Mouse (Mus musculus) hindbrain, embryonic 14.5 days (tissue): ENCODE results near the gene Rnft2. TPM values are rescaled to one million over a fixed set of nuclear protein-coding genes. Genes with fewer than 3 reads are reported as not detected.

ENCODE experiments used
- ATAC-seq: fragments of 200-750 bp; cut with Nextera tagmentation; 2 replicates; pipeline ENCODE4 v1.8.0; 2017; ENCODE audit warnings: moderate number of reproducible peaks, mild to moderate bottlenecking, moderate TSS enrichment, moderate library complexity; ENCODE audit not compliant: low FRiP score
- DNase-seq: peaks from one replicate; pipeline ENCODE4 v3.0.0-alpha.2; 2015; ENCODE audit warnings: low spot score
- H3K27ac ChIP-seq: fragments of 300-500 bp; sonication (generic); 2 replicates; pipeline ENCODE4 v1.5.1; 2014; ENCODE audit warnings: mild to moderate bottlenecking, moderate library complexity
- H3K27me3 ChIP-seq: fragments of 300-500 bp; sonication (generic); 2 replicates; pipeline ENCODE4 v1.6.1; 2014; ENCODE audit warnings: mild to moderate bottlenecking, low read length, mixed read lengths; ENCODE audit not compliant: control insufficient read depth, insufficient read depth
- H3K36me3 ChIP-seq: fragments of 300-500 bp; sonication (generic); replicated peaks from 2 replicates; pipeline ENCODE4 v1.6.1; 2014; ENCODE audit not compliant: control insufficient read depth, insufficient read depth
- H3K4me1 ChIP-seq: fragments of 300-500 bp; sonication (generic); replicated peaks from 2 replicates; pipeline ENCODE4 v1.6.1; 2014; ENCODE audit warnings: antibody characterized with exemption, low read length, mixed read lengths; ENCODE audit not compliant: control insufficient read depth, insufficient read depth
- H3K4me2 ChIP-seq: fragments of 300-500 bp; sonication (generic); replicated peaks from 2 replicates; pipeline ENCODE4 v1.6.1; 2014; ENCODE audit warnings: mild to moderate bottlenecking, moderate library complexity
- H3K4me3 ChIP-seq: fragments of 300-500 bp; sonication (generic); replicated peaks from 2 replicates; pipeline ENCODE4 v1.5.1; 2014; ENCODE audit warnings: mild to moderate bottlenecking, low read length
- H3K9ac ChIP-seq: fragments of 300-500 bp; sonication (generic); 2 replicates; pipeline ENCODE4 v1.6.1; 2014
- H3K9me3 ChIP-seq: fragments of 300-500 bp; sonication (generic); 2 replicates; pipeline ENCODE4 v1.6.1; 2016; ENCODE audit warnings: low read length; ENCODE audit not compliant: control insufficient read depth
- WGBS: fragments of 180-500 bp; shearing (Covaris S2); extraction: QIAGEN DNeasy Blood & Tissue Kit; methylation state at CpG from one replicate; pipeline ENCODE4 v1.1.7; 2014; 5-methylcytosine and 5-hydroxymethylcytosine counted together
- polyA plus RNA-seq: library from polyadenylated mRNA; unstranded; fragments of >200 nt; fragmentation: Nextera tagmentation; extraction: Ambion mirVana; gene quantifications from 2 replicates; pipeline ENCODE4 v1.2.1, GENCODE M21; 2014

Rnft2 gene
- 12.6 and 13.0 TPM in 2 replicates for polyA plus RNA-seq

DNA sequence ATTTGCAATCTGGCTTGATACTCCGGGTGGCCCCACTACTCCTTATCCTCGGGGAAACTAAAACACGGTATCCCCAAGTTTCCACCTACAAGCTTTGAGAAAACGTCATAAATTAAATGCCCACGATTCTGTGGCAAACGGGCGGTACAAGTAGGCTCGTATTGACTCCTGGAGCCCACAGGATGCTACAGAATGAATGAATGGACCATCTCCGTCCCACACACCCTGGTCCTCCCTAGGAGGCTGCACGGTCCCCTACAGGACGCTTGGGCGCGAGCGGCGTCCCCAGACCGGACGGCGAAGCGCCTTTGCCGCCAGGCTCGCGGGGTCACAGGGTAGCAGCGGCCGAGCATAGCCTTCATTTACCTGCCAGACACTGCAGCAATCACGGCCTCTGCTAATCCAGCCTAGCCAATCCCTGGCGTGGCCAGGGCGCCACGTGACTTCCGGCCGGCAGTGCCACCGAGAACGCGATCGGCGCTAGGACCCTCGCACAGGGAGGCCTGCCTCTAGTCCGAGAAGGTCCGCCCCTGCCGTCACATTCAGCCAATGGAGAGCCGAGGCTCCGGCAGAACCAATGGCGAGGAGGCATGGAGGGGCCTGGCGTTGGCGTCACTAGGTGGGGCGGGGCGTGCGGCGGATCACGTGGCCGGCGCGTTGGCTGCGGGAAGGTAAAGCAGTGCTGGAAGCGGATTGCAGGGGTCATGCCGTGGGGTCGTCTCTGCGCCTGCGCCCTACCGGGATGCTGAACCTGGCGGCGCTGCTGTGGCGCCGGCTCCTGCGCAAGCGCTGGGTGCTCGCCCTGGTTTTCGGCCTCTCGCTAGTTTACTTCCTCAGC is at the start of gene Rnft2, which contains the start of gene 2410131K14Rik:
Gene Rnft2, minus strand, starts transcription at position 511 of the 838 bp plus-strand sequence.
Gene 2410131K14Rik, plus strand, starts transcription at position 622 of the 838 bp plus-strand sequence.
- Histone ChIP-seq H3K4me3 (peak within 1 kb of the TSS; percentile 54), H3K9ac (peak within 1 kb of the TSS; percentile 86), H3K4me2 (peak within 1 kb of the TSS; percentile 84), H3K4me1 (peaks cover 20% of the 10 kb centered on the region), H3K27ac (peak within 1 kb of the TSS; percentile 84), H3K36me3 (peaks cover 35% of the 10 kb centered on the region), H3K9me3 (no peaks in the 10 kb centered on the region), H3K27me3 (no peaks in the 10 kb centered on the region)
- WGBS, result under 1% methylated on average over 68 of the region's 68 CpGs
- ATAC-seq (peak; percentile 100), DNase-seq (peak; percentile 98)

DNA sequence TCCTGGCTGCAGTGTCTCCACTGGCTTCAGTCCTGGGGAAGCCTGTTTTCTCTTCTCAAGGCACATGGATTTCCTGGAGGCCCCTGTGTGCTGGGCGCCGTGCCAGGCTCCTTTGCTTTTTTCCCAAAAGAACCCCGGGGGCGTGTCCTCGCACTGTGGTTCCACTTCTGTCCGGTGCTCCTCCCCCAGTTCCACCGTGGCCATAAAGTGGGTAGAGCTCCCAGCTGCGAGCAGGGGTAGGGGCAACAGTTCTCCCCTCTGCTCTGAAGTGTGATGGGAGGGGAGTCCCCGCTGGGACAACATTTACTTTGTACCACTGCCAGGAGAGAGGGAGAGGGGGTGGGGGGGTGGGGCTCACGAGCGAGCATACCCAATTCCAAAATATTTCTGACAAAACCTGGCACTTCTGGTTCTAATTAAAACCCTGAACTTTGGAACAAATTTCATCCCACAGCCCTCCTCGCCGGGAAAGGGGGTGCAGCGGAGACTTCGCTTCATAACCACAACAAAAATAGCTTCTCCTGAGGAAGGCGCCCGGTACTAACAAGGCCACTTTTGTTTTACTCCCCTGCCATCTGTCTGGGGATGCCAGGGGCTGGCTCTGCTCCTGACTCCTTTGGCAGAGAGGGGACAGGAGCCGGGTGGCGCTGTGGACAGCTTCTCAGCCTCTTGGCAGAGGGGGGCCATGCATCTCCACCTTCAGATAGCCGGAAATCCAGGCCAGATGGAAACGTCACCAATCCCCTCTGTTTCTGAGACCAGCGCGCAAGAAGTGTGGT is 49.4 kb upstream of the Rnft2 start:
- no peaks in the 10 kb centered on the region for H3K36me3 ChIP-seq
- WGBS, result 33% methylated on average over 23 of the region's 23 CpGs
- H3K4me1 ChIP-seq, result peaks cover 18% of the 10 kb centered on the region; the same call in 1 of the 2 replicates
- peak overlapping the region; percentile 64 for H3K27ac ChIP-seq
- ATAC-seq (peak; percentile 85), DNase-seq (peak; percentile 73)
- H3K9me3 ChIP-seq, result no peaks in the 10 kb centered on the region
- H3K27me3 ChIP-seq, result no peaks in the 10 kb centered on the region
- H3K4me3 ChIP-seq, result no peak overlapping the region
- no peak overlapping the region for H3K9ac ChIP-seq
- peak overlapping the region; percentile 6 for H3K4me2 ChIP-seq

DNA sequence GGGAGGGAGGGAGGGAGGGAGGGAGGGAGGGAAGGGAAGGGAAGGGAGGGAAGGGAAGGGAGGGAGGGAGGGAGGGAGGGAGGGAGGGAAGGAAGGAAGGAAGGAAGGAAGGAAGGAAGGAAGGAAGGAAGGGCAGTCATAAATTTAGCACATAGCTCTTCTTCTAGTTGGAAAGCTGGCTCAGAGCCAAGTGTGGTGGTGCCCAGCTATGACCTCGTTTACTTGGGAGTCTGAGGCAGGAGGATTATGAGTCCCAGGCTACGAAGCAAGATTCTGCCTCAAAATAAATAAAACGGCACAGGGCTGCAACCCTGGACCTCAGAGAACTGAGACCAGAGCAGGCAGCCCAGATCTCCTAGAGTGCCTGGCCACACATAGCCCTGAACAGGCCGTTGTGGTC is 47.6 kb upstream of the Rnft2 start:
- H3K4me1 ChIP-seq, result peaks cover 8% of the 10 kb centered on the region; the same call in 1 of the 2 replicates
- no peak overlapping the region for H3K4me3 ChIP-seq
- H3K27me3 ChIP-seq, result no peaks in the 10 kb centered on the region
- H3K9me3 ChIP-seq, result no peaks in the 10 kb centered on the region
- H3K36me3 ChIP-seq, result no peaks in the 10 kb centered on the region
- no peak overlapping the region for H3K9ac ChIP-seq
- DNase-seq, result no peak
- ATAC-seq, result no peak
- no peak overlapping the region for H3K4me2 ChIP-seq
- 63% methylated on average over 4 of the region's 4 CpGs for WGBS
- no peak overlapping the region for H3K27ac ChIP-seq

DNA sequence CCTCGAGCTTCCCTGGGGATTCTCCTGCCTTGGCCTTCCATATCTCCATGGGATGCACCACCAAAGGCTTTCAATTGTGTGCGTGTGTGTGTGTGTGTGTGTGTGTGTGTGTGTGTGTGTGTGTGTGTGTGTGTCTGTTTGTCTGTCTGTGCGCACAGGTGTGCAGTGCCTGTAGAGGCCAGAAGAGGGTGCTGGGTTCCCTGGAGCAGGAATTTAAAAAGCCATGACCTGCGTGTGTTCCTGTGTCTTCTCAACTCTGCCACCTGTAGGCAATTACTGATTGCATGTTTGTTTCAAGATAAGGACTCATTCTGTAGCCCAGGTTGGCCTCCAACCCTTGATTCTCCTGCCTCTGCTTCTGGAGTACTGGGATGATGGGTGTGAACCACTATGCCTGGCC is 46.5 kb upstream of the Rnft2 start:
- WGBS, result 93% methylated on average over 4 of the region's 4 CpGs
- Histone ChIP-seq H3K4me3 (no peak overlapping the region), H3K4me2 (no peak overlapping the region), H3K4me1 (peaks cover 4% of the 10 kb centered on the region; the same call in 1 of the 2 replicates), H3K27ac (no peak overlapping the region), H3K9ac (no peak overlapping the region), H3K27me3 (no peaks in the 10 kb centered on the region), H3K9me3 (no peaks in the 10 kb centered on the region), H3K36me3 (no peaks in the 10 kb centered on the region)
- ATAC-seq, result no peak
- no peak for DNase-seq

DNA sequence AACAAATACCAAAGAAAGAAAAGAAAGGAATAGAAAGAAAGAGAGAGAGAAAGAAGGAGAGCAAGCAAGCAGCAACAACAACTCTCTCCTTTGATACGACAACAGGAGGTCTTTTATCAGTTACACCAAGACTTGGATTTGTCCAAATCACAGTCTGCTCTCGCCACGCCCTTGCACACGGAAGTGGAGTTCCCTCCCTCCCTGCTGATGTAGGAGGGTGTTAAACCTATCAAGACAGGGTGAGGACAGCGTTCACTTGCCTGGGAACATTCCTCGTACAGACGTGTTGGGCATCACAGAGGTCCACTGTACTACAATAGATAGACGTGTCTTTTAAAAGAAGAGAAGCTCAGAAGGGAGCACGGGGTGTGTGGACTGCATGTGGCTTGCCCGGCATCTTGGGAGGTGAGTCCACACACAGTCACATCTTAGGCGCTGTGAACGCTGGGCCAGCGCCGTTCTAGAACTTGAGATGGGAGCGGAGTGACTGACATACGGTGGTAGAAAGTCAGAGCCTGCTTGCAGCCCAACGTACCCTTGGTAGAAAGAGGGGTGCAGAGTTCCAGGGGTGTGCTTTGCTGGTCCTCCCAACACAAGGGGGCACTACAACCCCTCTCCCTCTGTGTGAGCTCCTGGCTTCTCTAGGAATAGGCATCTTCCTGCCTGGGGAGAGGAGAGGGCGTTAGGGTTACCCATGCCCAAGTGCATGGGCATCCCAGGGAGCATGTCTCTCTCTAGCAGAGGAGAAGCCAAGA is 33.0 kb upstream of the Rnft2 start:
- ATAC-seq, result no peak
- 90% methylated on average over 18 of the region's 18 CpGs for WGBS
- DNase-seq, result no peak
- Histone ChIP-seq H3K4me2 (no peak overlapping the region), H3K4me1 (peaks cover 39% of the 10 kb centered on the region), H3K27me3 (no peaks in the 10 kb centered on the region; the same call in 1 of the 2 replicates), H3K9me3 (no peaks in the 10 kb centered on the region), H3K36me3 (no peaks in the 10 kb centered on the region), H3K4me3 (no peak overlapping the region), H3K27ac (no peak overlapping the region), H3K9ac (no peak overlapping the region)

DNA sequence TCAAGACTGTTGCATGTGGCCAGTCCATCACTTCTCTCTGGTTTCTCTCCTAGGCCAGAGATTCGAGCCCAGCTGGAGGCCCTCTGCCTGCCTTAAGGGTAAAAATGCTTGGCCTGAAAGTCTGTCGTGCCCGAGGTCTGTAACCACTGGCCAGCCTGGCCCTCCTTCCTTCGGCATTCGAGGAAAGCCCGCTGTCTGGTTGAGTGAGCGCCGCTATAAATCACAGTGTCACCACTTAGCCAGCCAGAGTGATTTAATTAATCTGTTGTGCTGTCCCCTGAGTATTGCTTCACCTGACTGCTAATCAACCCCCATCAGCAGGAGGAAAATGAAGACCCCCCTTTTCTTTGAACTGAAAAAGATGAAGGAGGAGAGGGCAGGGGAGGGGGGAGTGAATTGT is 31.8 kb upstream of the Rnft2 start:
- no peak overlapping the region for H3K4me3 ChIP-seq
- H3K4me2 ChIP-seq, result no peak overlapping the region
- ATAC-seq (no peak), DNase-seq (peak; percentile 71)
- H3K27me3 ChIP-seq, result no peaks in the 10 kb centered on the region; the same call in 1 of the 2 replicates
- no peaks in the 10 kb centered on the region for H3K9me3 ChIP-seq
- WGBS, result 9% methylated on average over 8 of the region's 8 CpGs
- H3K9ac ChIP-seq, result 0 out of 2 replicates have a peak overlapping the region, but pooled peaks have one; percentile 22
- no peaks in the 10 kb centered on the region for H3K36me3 ChIP-seq
- peaks cover 41% of the 10 kb centered on the region for H3K4me1 ChIP-seq
- H3K27ac ChIP-seq, result no peak overlapping the region

DNA sequence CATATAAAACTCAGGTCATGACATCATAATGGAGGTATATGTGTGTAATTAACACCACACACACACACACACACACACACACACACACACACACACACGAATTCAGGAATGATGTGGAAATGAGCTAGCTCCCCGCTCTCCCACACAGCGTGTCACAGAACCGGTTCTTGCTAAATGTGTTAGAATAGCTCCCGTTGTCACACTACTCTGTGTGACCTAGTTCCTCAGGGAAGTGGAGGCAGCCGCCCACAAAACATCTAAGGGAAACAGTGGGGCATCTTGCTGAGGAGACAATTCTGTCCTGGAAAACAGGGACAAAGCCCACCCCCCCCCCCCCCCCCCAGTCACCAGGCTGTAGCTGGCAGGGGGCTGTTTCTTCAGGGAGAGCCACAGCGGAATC is 31.4 kb upstream of the Rnft2 start:
- no peaks in the 10 kb centered on the region for H3K9me3 ChIP-seq
- DNase-seq (no peak), ATAC-seq (no peak)
- 0 out of 2 replicates have a peak overlapping the region, but pooled peaks have one; percentile 22 for H3K9ac ChIP-seq
- no peaks in the 10 kb centered on the region for H3K36me3 ChIP-seq
- 34% methylated on average over 7 of the region's 7 CpGs for WGBS
- no peak overlapping the region for H3K27ac ChIP-seq
- H3K4me2 ChIP-seq, result no peak overlapping the region
- no peak overlapping the region for H3K4me3 ChIP-seq
- no peaks in the 10 kb centered on the region; the same call in 1 of the 2 replicates for H3K27me3 ChIP-seq
- H3K4me1 ChIP-seq, result peaks cover 41% of the 10 kb centered on the region

DNA sequence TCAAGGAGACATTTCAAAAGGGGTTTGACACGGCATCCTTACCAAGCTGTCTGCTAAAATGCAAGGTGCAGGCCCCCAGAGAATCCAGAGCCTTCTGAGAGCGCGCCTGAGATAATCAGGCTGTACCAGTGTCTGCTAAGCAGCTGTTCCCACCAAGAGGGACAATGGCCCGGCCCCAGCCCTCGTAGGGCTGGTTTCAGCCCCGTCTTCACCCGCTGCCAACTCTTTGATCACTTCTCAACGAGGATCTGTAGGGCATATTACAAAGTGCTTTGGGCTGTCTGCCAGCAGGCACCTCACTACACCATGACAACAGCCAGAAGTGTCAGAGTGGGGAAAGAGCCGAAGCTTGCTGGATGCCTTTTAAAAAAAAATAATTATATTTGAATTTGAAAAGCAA is 29.6 kb upstream of the Rnft2 start:
- ATAC-seq (peak; percentile 73), DNase-seq (peak; percentile 71)
- Histone ChIP-seq H3K4me2 (peak overlapping the region; percentile 28), H3K9me3 (no peaks in the 10 kb centered on the region), H3K36me3 (no peaks in the 10 kb centered on the region), H3K4me3 (no peak overlapping the region), H3K27ac (peak overlapping the region; percentile 41), H3K4me1 (peaks cover 41% of the 10 kb centered on the region), H3K27me3 (peaks cover 3% of the 10 kb centered on the region; the same call in 1 of the 2 replicates), H3K9ac (peak overlapping the region; percentile 28; the same call in 1 of the 2 replicates)
- WGBS, result 7% methylated on average over 9 of the region's 9 CpGs
